Comparison of ENCODE assay signal across 8 mouse cellular contexts in the genomic region with DNA sequence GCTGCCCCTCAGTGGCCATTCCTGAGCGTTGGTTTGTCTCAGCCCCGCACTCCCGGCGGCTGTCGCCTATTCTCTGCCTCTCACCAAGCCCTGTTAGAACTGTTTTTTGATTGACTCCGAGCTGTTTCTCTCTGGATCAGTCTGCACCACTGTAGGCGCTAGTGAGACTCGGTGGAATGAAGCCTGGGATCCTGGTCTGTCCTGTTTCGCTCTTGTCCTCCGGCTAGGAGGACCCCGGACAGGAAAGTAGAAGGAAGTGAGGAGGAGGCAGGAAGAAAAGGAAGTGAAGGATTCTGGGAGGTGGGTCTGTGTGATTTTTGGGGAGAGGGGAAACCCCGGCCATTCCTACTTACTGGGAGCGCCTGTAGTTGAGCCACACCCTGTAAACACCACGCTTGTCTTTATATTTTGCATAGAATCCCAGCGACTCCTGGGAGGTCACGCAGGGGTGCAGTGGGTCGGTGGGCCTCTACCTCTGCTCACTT. TPM values are rescaled to one million over a fixed set of nuclear protein-coding genes. Genes with fewer than 3 reads are reported as not detected.
DNase-seq lines count a peak whose midpoint lies in the region; ATAC-seq lines count a peak whose summit lies in the region.

No protein-coding gene starts in this region.

- peak; percentile 22 for ATAC-seq in activated CD4-positive, CD25-positive, alpha-beta regulatory T cell, adult 4 months
- peak; percentile 31; the same call in 1 of the 2 replicates for ATAC-seq in embryonic facial prominence, embryonic 15.5 days (ENCODE audit: insufficient number of reproducible peaks, low FRiP score, low TSS enrichment, low read depth)
- peak; percentile 39; the same call in 1 of the 2 replicates for ATAC-seq in hindbrain, embryonic 11.5 days (ENCODE audit: low FRiP score)
- ATAC-seq in limb, embryonic 15.5 days (ENCODE audit: insufficient number of reproducible peaks, low FRiP score, low TSS enrichment, low read depth) = no peak
- no peak for ATAC-seq in midbrain, embryonic 14.5 days (ENCODE audit: low FRiP score, low TSS enrichment)

- H3K9ac ChIP-seq in embryonic facial prominence, embryonic 15.5 days = peak overlapping the region; percentile 47
- H3K9ac ChIP-seq in hindbrain, embryonic 11.5 days (ENCODE audit: low read depth, low read length) = peak overlapping the region; percentile 72
- peak overlapping the region; percentile 39; the same call in 1 of the 2 replicates for H3K9ac ChIP-seq in limb, embryonic 15.5 days
- peak overlapping the region; percentile 83; the same call in 1 of the 2 replicates for H3K9ac ChIP-seq in midbrain, embryonic 14.5 days (replicated peaks; ENCODE audit: low read length)

- peak; percentile 63 for DNase-seq in gastrocnemius, adult 18-20 months (ENCODE audit: low spot score)
- DNase-seq in gastrocnemius, postnatal 10 days = no peak
- DNase-seq in hindbrain, embryonic 11.5 days (ENCODE audit: low spot score) = peak; percentile 71
- DNase-seq in midbrain, embryonic 14.5 days = peak; percentile 70
- DNase-seq in frontal cortex, postnatal 14 days (ENCODE audit: low spot score in 2 of 2) = no peak

- no peaks in the 10 kb centered on the region for H3K9me3 ChIP-seq in embryonic facial prominence, embryonic 15.5 days (replicated peaks)
- no peaks in the 10 kb centered on the region for H3K9me3 ChIP-seq in hindbrain, embryonic 11.5 days (ENCODE audit: control insufficient read depth, low read length)
- no peaks in the 10 kb centered on the region for H3K9me3 ChIP-seq in limb, embryonic 15.5 days
- H3K9me3 ChIP-seq in midbrain, embryonic 14.5 days (ENCODE audit: control insufficient read depth, low read length) = no peaks in the 10 kb centered on the region

- H3K4me2 ChIP-seq in embryonic facial prominence, embryonic 15.5 days (replicated peaks) = peak overlapping the region; percentile 82
- peak overlapping the region; percentile 66 for H3K4me2 ChIP-seq in hindbrain, embryonic 11.5 days (replicated peaks; ENCODE audit: low read depth, low read length)
- H3K4me2 ChIP-seq in limb, embryonic 15.5 days = peak overlapping the region; percentile 79
- H3K4me2 ChIP-seq in midbrain, embryonic 14.5 days (ENCODE audit: low read length) = peak overlapping the region; percentile 70

- peaks cover 20% of the 10 kb centered on the region for H3K27me3 ChIP-seq in embryonic facial prominence, embryonic 15.5 days
- H3K27me3 ChIP-seq in hindbrain, embryonic 11.5 days (ENCODE audit: control insufficient read depth, insufficient read depth, low read length) = peaks cover 18% of the 10 kb centered on the region
- peaks cover 15% of the 10 kb centered on the region for H3K27me3 ChIP-seq in limb, embryonic 15.5 days
- H3K27me3 ChIP-seq in midbrain, embryonic 14.5 days (ENCODE audit: control insufficient read depth, insufficient read depth, low read length) = peaks cover 15% of the 10 kb centered on the region

- peak overlapping the region; percentile 92 for H3K27ac ChIP-seq in embryonic facial prominence, embryonic 15.5 days (replicated peaks)
- peak overlapping the region; percentile 60 for H3K27ac ChIP-seq in hindbrain, embryonic 11.5 days (ENCODE audit: low read depth, low read length)
- peak overlapping the region; percentile 89 for H3K27ac ChIP-seq in limb, embryonic 15.5 days
- H3K27ac ChIP-seq in midbrain, embryonic 14.5 days (replicated peaks; ENCODE audit: low read depth, low read length) = peak overlapping the region; percentile 43; the same call in 1 of the 2 replicates

- peaks cover 17% of the 10 kb centered on the region for H3K36me3 ChIP-seq in embryonic facial prominence, embryonic 15.5 days
- peaks cover 7% of the 10 kb centered on the region; the same call in 1 of the 2 replicates for H3K36me3 ChIP-seq in hindbrain, embryonic 11.5 days (ENCODE audit: control insufficient read depth, insufficient read depth, low read length)
- H3K36me3 ChIP-seq in limb, embryonic 15.5 days = peaks cover 19% of the 10 kb centered on the region
- H3K36me3 ChIP-seq in midbrain, embryonic 14.5 days (ENCODE audit: control insufficient read depth, insufficient read depth, low read length) = peaks cover 18% of the 10 kb centered on the region

- H3K4me3 ChIP-seq in embryonic facial prominence, embryonic 15.5 days (replicated peaks) = peak overlapping the region; percentile 90
- H3K4me3 ChIP-seq in hindbrain, embryonic 11.5 days (ENCODE audit: low read depth, low read length) = peak overlapping the region; percentile 66
- H3K4me3 ChIP-seq in limb, embryonic 15.5 days = peak overlapping the region; percentile 89
- H3K4me3 ChIP-seq in midbrain, embryonic 14.5 days (replicated peaks; ENCODE audit: low read depth, low read length) = peak overlapping the region; percentile 83

- H3K4me1 ChIP-seq in embryonic facial prominence, embryonic 15.5 days = peaks cover 31% of the 10 kb centered on the region
- peaks cover 19% of the 10 kb centered on the region for H3K4me1 ChIP-seq in hindbrain, embryonic 11.5 days (replicated peaks; ENCODE audit: control insufficient read depth, insufficient read depth, low read length)
- peaks cover 35% of the 10 kb centered on the region for H3K4me1 ChIP-seq in limb, embryonic 15.5 days
- H3K4me1 ChIP-seq in midbrain, embryonic 14.5 days (ENCODE audit: control insufficient read depth, insufficient read depth, low read length) = peaks cover 24% of the 10 kb centered on the region

- under 1% methylated on average over 17 of the region's 17 CpGs for WGBS in embryonic facial prominence, embryonic 15.5 days
- WGBS in hindbrain, embryonic 11.5 days = 0% methylated on average over 17 of the region's 17 CpGs
- under 1% methylated on average over 17 of the region's 17 CpGs for WGBS in limb, embryonic 15.5 days
- WGBS in midbrain, embryonic 14.5 days = 1% methylated on average over 17 of the region's 17 CpGs

RNA-seq across cellular contexts. Expression of a gene that starts 0.7 kb away (rescaled TPM):
- total RNA-seq in gastrocnemius, adult 18-20 months (2021) = 1 to 10 TPM; 4.4 to 5.7 TPM
- 1 to 10 TPM; 6.4 to 7.6 TPM for total RNA-seq in gastrocnemius, postnatal 10 days (2021)
- 1 to 10 TPM in 1 of 2 experiments, under 1 TPM in 1; 0.60 to 1.2 TPM for polyA plus RNA-seq in activated CD4-positive, CD25-positive, alpha-beta regulatory T cell, adult 4 months (2017; shearing (Covaris generic))
- 28.1 and 31.6 TPM in 2 replicates for polyA plus RNA-seq in embryonic facial prominence, embryonic 15.5 days (2015; fragmentation: Nextera tagmentation; extraction: Ambion mirVana)
- 27.0 and 29.3 TPM in 2 replicates for polyA plus RNA-seq in hindbrain, embryonic 11.5 days (2014; fragmentation: Nextera tagmentation; extraction: Ambion mirVana)
- 28.0 and 29.0 TPM in 2 replicates for polyA plus RNA-seq in limb, embryonic 15.5 days (2015; fragmentation: Nextera tagmentation; extraction: Ambion mirVana)
- 36.8 and 40.1 TPM in 2 replicates for polyA plus RNA-seq in midbrain, embryonic 14.5 days (2014; fragmentation: Nextera tagmentation; extraction: Ambion mirVana)

RNA-seq across cellular contexts. Expression of a gene that starts 10.6 kb away (rescaled TPM):
- total RNA-seq in gastrocnemius, adult 18-20 months (2021) = 10 to 100 TPM; 11.4 to 13.0 TPM
- total RNA-seq in gastrocnemius, postnatal 10 days (2021) = 10 to 100 TPM; 18.3 to 22.5 TPM
- 10 to 100 TPM in 1 of 2 experiments, 1 to 10 TPM in 1; 9.8 to 11.6 TPM for polyA plus RNA-seq in activated CD4-positive, CD25-positive, alpha-beta regulatory T cell, adult 4 months (2017; shearing (Covaris generic))
- polyA plus RNA-seq in embryonic facial prominence, embryonic 15.5 days (2015; fragmentation: Nextera tagmentation; extraction: Ambion mirVana) = 17.5 and 18.7 TPM in 2 replicates
- polyA plus RNA-seq in hindbrain, embryonic 11.5 days (2014; fragmentation: Nextera tagmentation; extraction: Ambion mirVana) = 8.4 and 9.6 TPM in 2 replicates
- 13.1 and 14.8 TPM in 2 replicates for polyA plus RNA-seq in limb, embryonic 15.5 days (2015; fragmentation: Nextera tagmentation; extraction: Ambion mirVana)
- 6.1 and 7.8 TPM in 2 replicates for polyA plus RNA-seq in midbrain, embryonic 14.5 days (2014; fragmentation: Nextera tagmentation; extraction: Ambion mirVana)

Comparison
In these comparisons a context has a peak if more than half of its experiments do, and no peak if none do; other contexts are left out.
1. DNase-seq: peak in gastrocnemius, adult 18-20 months (single experiment), hindbrain, embryonic 11.5 days (single experiment) and midbrain, embryonic 14.5 days (single experiment); none in gastrocnemius, postnatal 10 days (single experiment) and frontal cortex, postnatal 14 days (0 of 2).
2. ATAC-seq: peak in activated CD4-positive, CD25-positive, alpha-beta regulatory T cell, adult 4 months (single experiment), embryonic facial prominence, embryonic 15.5 days (single experiment) and hindbrain, embryonic 11.5 days (single experiment); none in limb, embryonic 15.5 days (single experiment) and midbrain, embryonic 14.5 days (single experiment).
3. RNA of a gene that starts 0.7 kb away (polyA plus RNA-seq): 36.8 to 40.1 TPM in midbrain, embryonic 14.5 days, 28.1 to 31.6 TPM in embryonic facial prominence, embryonic 15.5 days, 28.0 to 29.0 TPM in limb, embryonic 15.5 days and 27.0 to 29.3 TPM in hindbrain, embryonic 11.5 days; 0.60 to 1.2 TPM in activated CD4-positive, CD25-positive, alpha-beta regulatory T cell, adult 4 months; every median in the first group is over 10 times any median in the second.
4. Peak in every context shown above with its lines, with median percentiles within 50 percentile points of each other: H3K27ac ChIP-seq, H3K4me2 ChIP-seq, H3K4me3 ChIP-seq and H3K9ac ChIP-seq.